Mouse (Mus musculus): ENCODE results near the gene Daw1. TPM values are rescaled to one million over a fixed set of nuclear protein-coding genes. Genes with fewer than 3 reads are reported as not detected.
A peak's percentile ranks its signal among the peaks of the same experiment; 100 is the strongest.

The Daw1 gene
- polyA plus RNA-seq, 1 experiment from 2014 or later: 0.25 TPM

GRCm38 (mm10) chr1:83146547-83146946, 13.0 kb upstream of the Daw1 start:
- Histone ChIP-seq H3K4me3 (no peak overlapping the region), H3K4me1 (no peaks in the 10 kb centered on the region), H3K36me3 (replicated peaks) (no peaks in the 10 kb centered on the region), H3K27me3 (ENCODE audit: poor library complexity, severe bottlenecking) (no peaks in the 10 kb centered on the region), H3K9me3 (no peaks in the 10 kb centered on the region), H3K27ac (no peak overlapping the region)
- no peak for DNase-seq (ENCODE audit: extremely low spot score, low spot score)
- 94% methylated on average over 2 of the region's 2 CpGs for WGBS

GRCm38 (mm10) chr1:83150227-83150626, 9.3 kb upstream of the Daw1 start:
- H3K4me1 ChIP-seq: no peaks in the 10 kb centered on the region
- H3K4me3 ChIP-seq: no peak overlapping the region
- H3K36me3 ChIP-seq (replicated peaks): no peaks in the 10 kb centered on the region
- no peaks in the 10 kb centered on the region for H3K27me3 ChIP-seq (ENCODE audit: poor library complexity, severe bottlenecking)
- no peak overlapping the region for H3K27ac ChIP-seq
- H3K9me3 ChIP-seq: no peaks in the 10 kb centered on the region
- DNase-seq (ENCODE audit: extremely low spot score, low spot score): no peak
- 72% methylated on average over 3 of the region's 3 CpGs for whole genome bisulfite sequencing

- no peaks in the 10 kb centered on the region for H3K27me3 ChIP-seq (ENCODE audit: poor library complexity, severe bottlenecking)
- DNase-seq (ENCODE audit: extremely low spot score, low spot score): no peak
- no peaks in the 10 kb centered on the region for H3K4me1 ChIP-seq
- no peaks in the 10 kb centered on the region for H3K36me3 ChIP-seq (replicated peaks)
- no peak overlapping the region for H3K27ac ChIP-seq
- 90% methylated on average over 3 of the region's 3 CpGs for WGBS
- no peaks in the 10 kb centered on the region for H3K9me3 ChIP-seq
- H3K4me3 ChIP-seq: no peak overlapping the region
Measured at GRCm38 (mm10) chr1:83152961-83153360, 6.6 kb upstream of the Daw1 start.

DNA sequence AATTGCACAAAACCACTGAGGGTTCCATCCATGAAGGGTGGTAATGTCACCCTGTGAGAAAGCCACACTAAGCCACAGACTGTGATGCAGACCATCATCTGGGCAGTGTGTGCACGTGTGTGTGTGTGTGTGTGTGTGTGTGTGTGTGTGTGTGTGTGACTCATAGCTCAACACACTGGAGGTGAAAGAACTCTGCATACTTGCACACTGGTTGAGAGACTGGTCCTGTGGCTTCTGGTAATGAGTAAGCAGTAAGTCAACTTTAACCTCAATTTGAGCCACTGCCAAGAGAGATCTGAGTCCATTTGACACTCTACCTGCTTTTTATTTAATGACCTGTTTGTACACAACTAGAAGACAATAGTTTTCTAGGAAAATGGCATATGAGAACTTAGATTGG, 2.7 kb upstream of the Daw1 start:
- 64% methylated on average over 1 of the region's 1 CpGs for WGBS
- no peak for DNase-seq (ENCODE audit: extremely low spot score, low spot score)
- Histone ChIP-seq H3K27ac (no peak overlapping the region), H3K27me3 (ENCODE audit: poor library complexity, severe bottlenecking) (no peaks in the 10 kb centered on the region), H3K4me3 (no peak overlapping the region), H3K36me3 (replicated peaks) (no peaks in the 10 kb centered on the region), H3K4me1 (peaks cover 9% of the 10 kb centered on the region; the same call in 1 of the 2 replicates), H3K9me3 (no peaks in the 10 kb centered on the region)

- H3K27ac ChIP-seq: no peak overlapping the region
- H3K27me3 ChIP-seq (ENCODE audit: poor library complexity, severe bottlenecking): no peaks in the 10 kb centered on the region
- no peaks in the 10 kb centered on the region for H3K36me3 ChIP-seq (replicated peaks)
- no peaks in the 10 kb centered on the region for H3K9me3 ChIP-seq
- no peak for DNase-seq (ENCODE audit: extremely low spot score, low spot score)
- H3K4me3 ChIP-seq: no peak overlapping the region
- H3K4me1 ChIP-seq: peaks cover 9% of the 10 kb centered on the region; the same call in 1 of the 2 replicates
- WGBS: 76% methylated on average over 3 of the region's 3 CpGs
Measured at GRCm38 (mm10) chr1:83161658-83162057, 2.1 kb downstream of the Daw1 start.

DNA sequence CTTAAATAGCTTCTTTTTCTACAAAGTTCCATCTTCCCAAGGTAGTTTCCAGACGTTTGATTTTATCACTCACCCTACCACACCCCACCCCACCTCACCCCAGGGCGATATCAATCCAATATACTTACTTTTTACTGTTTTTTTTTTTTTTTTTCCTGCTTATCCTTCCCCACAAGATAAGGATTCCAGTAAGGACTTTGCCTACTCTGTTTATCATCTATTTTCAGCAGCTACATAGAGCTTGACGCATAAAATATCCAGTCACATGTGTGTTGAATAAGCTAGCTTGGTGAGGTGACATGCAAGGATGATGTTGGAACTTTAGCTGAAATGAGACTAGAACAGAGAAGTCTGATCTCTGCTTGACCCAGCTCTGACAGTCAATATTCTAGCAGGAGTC, 4.5 kb downstream of the Daw1 start:
- H3K4me1 ChIP-seq: peaks cover 9% of the 10 kb centered on the region; the same call in 1 of the 2 replicates
- no peak overlapping the region for H3K4me3 ChIP-seq
- no peaks in the 10 kb centered on the region for H3K36me3 ChIP-seq (replicated peaks)
- H3K27ac ChIP-seq: no peak overlapping the region
- no peaks in the 10 kb centered on the region for H3K9me3 ChIP-seq
- WGBS: 92% methylated on average over 3 of the region's 3 CpGs
- H3K27me3 ChIP-seq (ENCODE audit: poor library complexity, severe bottlenecking): no peaks in the 10 kb centered on the region
- DNase-seq (ENCODE audit: extremely low spot score, low spot score): no peak

GRCm38 (mm10) chr1:83169158-83169557, 9.6 kb downstream of the Daw1 start:
- H3K9me3 ChIP-seq: no peaks in the 10 kb centered on the region
- no peak overlapping the region for H3K27ac ChIP-seq
- no peaks in the 10 kb centered on the region for H3K4me1 ChIP-seq
- no peak for DNase-seq (ENCODE audit: extremely low spot score, low spot score)
- H3K27me3 ChIP-seq (ENCODE audit: poor library complexity, severe bottlenecking): no peaks in the 10 kb centered on the region
- no peak overlapping the region for H3K4me3 ChIP-seq
- no peaks in the 10 kb centered on the region for H3K36me3 ChIP-seq (replicated peaks)
- 88% methylated on average over 3 of the region's 3 CpGs for WGBS

DNA sequence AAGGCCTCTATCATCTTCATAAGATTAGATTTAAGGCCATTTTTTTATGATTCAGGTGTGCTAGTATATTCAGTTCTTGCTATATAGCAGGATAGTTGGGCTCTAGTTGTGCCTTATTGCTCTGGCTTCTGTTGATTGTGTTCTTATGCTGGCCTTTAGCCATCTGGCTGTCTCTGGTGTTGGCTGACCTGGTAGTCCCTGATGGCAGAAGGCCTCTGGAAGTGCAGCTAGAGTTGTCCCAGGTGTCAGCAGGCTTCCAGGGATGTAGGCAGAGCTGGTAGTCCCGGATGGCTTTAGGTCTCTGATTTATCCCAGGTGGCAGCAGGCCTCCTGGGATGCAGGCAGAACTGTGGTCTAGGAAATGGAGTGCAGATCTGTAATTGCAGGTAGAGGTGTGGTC, 16.4 kb downstream of the Daw1 start:
- H3K27me3 ChIP-seq (ENCODE audit: poor library complexity, severe bottlenecking): no peaks in the 10 kb centered on the region
- H3K36me3 ChIP-seq (replicated peaks): no peaks in the 10 kb centered on the region
- H3K4me3 ChIP-seq: no peak overlapping the region
- no peak overlapping the region for H3K27ac ChIP-seq
- H3K4me1 ChIP-seq: no peaks in the 10 kb centered on the region
- DNase-seq (ENCODE audit: extremely low spot score, low spot score): no peak
- 68% methylated on average over 1 of the region's 1 CpGs for WGBS
- no peaks in the 10 kb centered on the region for H3K9me3 ChIP-seq

DNA sequence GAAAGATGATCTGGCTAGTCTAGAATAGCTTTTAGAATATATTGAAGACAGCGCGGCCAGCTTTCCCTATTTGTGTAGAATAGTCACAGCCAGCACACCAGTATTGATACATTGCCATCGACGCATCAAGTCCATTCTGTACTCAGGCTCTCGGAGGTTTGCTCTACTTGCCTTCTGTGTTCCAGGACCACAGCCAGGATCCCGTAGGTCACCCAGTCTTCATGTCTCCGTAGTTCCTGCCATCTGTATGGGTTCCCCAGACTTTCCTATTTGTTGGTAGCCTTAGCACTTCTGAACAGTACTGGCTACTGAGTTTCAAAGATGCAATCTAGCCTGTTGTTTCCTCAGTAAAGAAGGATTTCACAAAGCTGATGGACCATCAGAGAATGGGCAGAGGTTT, 20.0 kb downstream of the Daw1 start:
- 93% methylated on average over 7 of the region's 7 CpGs for WGBS
- Histone ChIP-seq H3K36me3 (replicated peaks) (no peaks in the 10 kb centered on the region), H3K4me3 (no peak overlapping the region), H3K27ac (no peak overlapping the region), H3K27me3 (ENCODE audit: poor library complexity, severe bottlenecking) (no peaks in the 10 kb centered on the region), H3K9me3 (no peaks in the 10 kb centered on the region), H3K4me1 (no peaks in the 10 kb centered on the region)
- DNase-seq (ENCODE audit: extremely low spot score, low spot score): no peak

DNA sequence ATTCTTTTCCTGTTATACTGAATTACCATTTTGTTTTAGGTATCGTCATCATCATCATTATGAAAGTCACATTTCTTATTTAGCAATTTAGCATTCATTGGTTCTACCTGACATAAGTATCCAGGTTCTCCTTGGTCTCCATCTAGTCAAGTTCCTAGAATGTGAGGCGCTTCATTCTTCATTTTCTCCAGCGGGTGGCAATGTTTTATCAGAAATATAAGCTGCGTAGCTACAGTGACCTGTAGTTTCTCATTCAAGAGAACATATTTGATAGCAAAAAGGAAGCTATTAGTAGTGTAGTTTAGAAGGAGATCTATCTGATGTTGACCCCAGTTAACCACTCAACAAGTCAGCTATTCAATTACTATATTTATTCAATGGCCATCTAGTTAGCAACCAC, 21.9 kb downstream of the Daw1 start:
- no peak for DNase-seq (ENCODE audit: extremely low spot score, low spot score)
- H3K9me3 ChIP-seq: no peaks in the 10 kb centered on the region
- no peak overlapping the region for H3K4me3 ChIP-seq
- H3K36me3 ChIP-seq (replicated peaks): no peaks in the 10 kb centered on the region
- no peaks in the 10 kb centered on the region for H3K27me3 ChIP-seq (ENCODE audit: poor library complexity, severe bottlenecking)
- H3K27ac ChIP-seq: no peak overlapping the region
- 74% methylated on average over 4 of the region's 4 CpGs for WGBS
- no peaks in the 10 kb centered on the region for H3K4me1 ChIP-seq

GRCm38 (mm10) chr1:83187154-83187553, 27.6 kb downstream of the Daw1 start:
- H3K4me1 ChIP-seq: no peaks in the 10 kb centered on the region
- peak; percentile 30 for DNase-seq (ENCODE audit: extremely low spot score, low spot score)
- H3K4me3 ChIP-seq: no peak overlapping the region
- no peaks in the 10 kb centered on the region for H3K27me3 ChIP-seq (ENCODE audit: poor library complexity, severe bottlenecking)
- no peaks in the 10 kb centered on the region for H3K9me3 ChIP-seq
- H3K36me3 ChIP-seq (replicated peaks): no peaks in the 10 kb centered on the region
- WGBS: 72% methylated on average over 2 of the region's 2 CpGs
- H3K27ac ChIP-seq: no peak overlapping the region

- Histone ChIP-seq H3K27me3 (ENCODE audit: poor library complexity, severe bottlenecking) (no peaks in the 10 kb centered on the region), H3K36me3 (replicated peaks) (no peaks in the 10 kb centered on the region), H3K9me3 (no peaks in the 10 kb centered on the region), H3K4me3 (no peak overlapping the region), H3K4me1 (no peaks in the 10 kb centered on the region), H3K27ac (no peak overlapping the region)
- no peak for DNase-seq (ENCODE audit: extremely low spot score, low spot score)
- 77% methylated on average over 1 of the region's 1 CpGs for WGBS
Measured at GRCm38 (mm10) chr1:83209981-83210380, 50.4 kb downstream of the Daw1 start.

DNA sequence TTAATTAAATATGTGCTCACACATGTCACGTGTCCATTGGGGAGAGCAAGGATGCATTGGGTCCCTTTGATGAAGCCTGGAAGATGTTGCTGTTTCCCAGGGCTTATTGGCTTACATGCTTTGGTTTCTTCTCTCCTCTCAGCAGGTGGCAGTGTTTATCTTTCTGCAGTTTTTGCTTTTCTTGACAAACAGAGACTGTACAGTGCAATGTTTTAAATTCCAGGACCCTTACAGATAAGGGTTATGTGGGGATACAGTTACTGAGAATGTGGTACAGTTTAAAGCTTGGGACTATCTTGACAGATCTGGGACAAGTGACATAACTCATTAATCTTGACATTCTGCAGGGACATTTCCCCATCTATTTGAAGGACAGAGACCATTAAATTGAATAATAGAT, 58.7 kb downstream of the Daw1 start:
- no peaks in the 10 kb centered on the region for H3K36me3 ChIP-seq (replicated peaks)
- H3K9me3 ChIP-seq: no peaks in the 10 kb centered on the region
- no peak for DNase-seq (ENCODE audit: extremely low spot score, low spot score)
- H3K27me3 ChIP-seq (ENCODE audit: poor library complexity, severe bottlenecking): no peaks in the 10 kb centered on the region
- H3K4me3 ChIP-seq: no peak overlapping the region
- H3K4me1 ChIP-seq: no peaks in the 10 kb centered on the region
- H3K27ac ChIP-seq: no peak overlapping the region
- 35% methylated on average over 1 of the region's 1 CpGs for WGBS

- Histone ChIP-seq H3K27ac (no peak overlapping the region), H3K4me1 (no peaks in the 10 kb centered on the region), H3K4me3 (no peak overlapping the region), H3K9me3 (no peaks in the 10 kb centered on the region), H3K36me3 (replicated peaks) (no peaks in the 10 kb centered on the region), H3K27me3 (ENCODE audit: poor library complexity, severe bottlenecking) (no peaks in the 10 kb centered on the region)
- WGBS: 91% methylated on average over 1 of the region's 1 CpGs
- DNase-seq (ENCODE audit: extremely low spot score, low spot score): no peak
Measured at GRCm38 (mm10) chr1:83223072-83223471, 63.5 kb downstream of the Daw1 start.

Data from forebrain, embryonic 10.5 days (tissue).